ENCODE assay signal across 21 mouse cellular contexts in genomic region chr2:179623643-179624473, GRCm38 (mm10).
DNase-seq lines count a peak whose midpoint lies in the region; ATAC-seq lines count a peak whose summit lies in the region.
"Had no signal": no experiment of that assay in that cellular context is flagged by ENCODE, and none has a peak within 500 bp of the region (broad histone marks: within the 10 kb centered on the region; RNA-seq: fewer than 3 reads in every experiment).

No protein-coding gene starts in this region.

- 48% methylated on average over 17 of the region's 17 CpGs for WGBS in hindbrain, embryonic 14.5 days
- 74% methylated on average over 17 of the region's 17 CpGs for WGBS in hindbrain, embryonic 11.5 days
- WGBS in midbrain, embryonic 15.5 days = 62% methylated on average over 17 of the region's 17 CpGs
- 85% methylated on average over 17 of the region's 17 CpGs for WGBS in midbrain, embryonic 10.5 days
- 62% methylated on average over 17 of the region's 17 CpGs for WGBS in midbrain, embryonic 16.5 days
- WGBS in intestine, embryonic 15.5 days = 68% methylated on average over 17 of the region's 17 CpGs

- no peak overlapping the region for H3K4me3 ChIP-seq in hindbrain, embryonic 14.5 days (replicated peaks; ENCODE audit: low read length)
- no peak overlapping the region for H3K4me3 ChIP-seq in hindbrain, embryonic 11.5 days (ENCODE audit: low read depth, low read length)
- no peak overlapping the region for H3K4me3 ChIP-seq in midbrain, embryonic 15.5 days
- H3K4me3 ChIP-seq in midbrain, embryonic 10.5 days = no peak overlapping the region
- H3K4me3 ChIP-seq in midbrain, embryonic 16.5 days (ENCODE audit: low read depth, low read length) = no peak overlapping the region
- H3K4me3 ChIP-seq in intestine, embryonic 15.5 days (replicated peaks) = no peak overlapping the region
- H3K4me3 ChIP-seq: heart, adult 2 months; heart, embryonic 13.5 days; limb, embryonic 15.5 days had no signal

- H3K9me3 ChIP-seq in hindbrain, embryonic 14.5 days (ENCODE audit: control insufficient read depth, low read length) = no peaks in the 10 kb centered on the region
- no peaks in the 10 kb centered on the region for H3K9me3 ChIP-seq in hindbrain, embryonic 11.5 days (ENCODE audit: control insufficient read depth, low read length)
- no peaks in the 10 kb centered on the region for H3K9me3 ChIP-seq in midbrain, embryonic 15.5 days
- no peaks in the 10 kb centered on the region for H3K9me3 ChIP-seq in midbrain, embryonic 10.5 days (replicated peaks)
- H3K9me3 ChIP-seq in midbrain, embryonic 16.5 days (replicated peaks; ENCODE audit: control insufficient read depth, low read length, poor library complexity, severe bottlenecking) = no peaks in the 10 kb centered on the region
- H3K9me3 ChIP-seq in intestine, embryonic 15.5 days = no peaks in the 10 kb centered on the region
- H3K9me3 ChIP-seq: heart, embryonic 13.5 days; limb, embryonic 15.5 days had no signal

- H3K36me3 ChIP-seq in hindbrain, embryonic 14.5 days (replicated peaks; ENCODE audit: control insufficient read depth, insufficient read depth) = no peaks in the 10 kb centered on the region
- no peaks in the 10 kb centered on the region for H3K36me3 ChIP-seq in hindbrain, embryonic 11.5 days (ENCODE audit: control insufficient read depth, insufficient read depth, low read length)
- H3K36me3 ChIP-seq in midbrain, embryonic 15.5 days (replicated peaks) = no peaks in the 10 kb centered on the region
- no peaks in the 10 kb centered on the region for H3K36me3 ChIP-seq in midbrain, embryonic 10.5 days
- H3K36me3 ChIP-seq in midbrain, embryonic 16.5 days (ENCODE audit: control insufficient read depth, insufficient read depth, low read length) = no peaks in the 10 kb centered on the region
- no peaks in the 10 kb centered on the region for H3K36me3 ChIP-seq in intestine, embryonic 15.5 days
- H3K36me3 ChIP-seq: heart, embryonic 13.5 days; limb, embryonic 15.5 days had no signal

- H3K9ac ChIP-seq in hindbrain, embryonic 14.5 days = no peak overlapping the region
- H3K9ac ChIP-seq in hindbrain, embryonic 11.5 days (ENCODE audit: low read depth, low read length) = no peak overlapping the region
- H3K9ac ChIP-seq in midbrain, embryonic 15.5 days = no peak overlapping the region
- H3K9ac ChIP-seq in midbrain, embryonic 16.5 days (ENCODE audit: low read depth, low read length) = no peak overlapping the region
- H3K9ac ChIP-seq in intestine, embryonic 15.5 days = no peak overlapping the region
- H3K9ac ChIP-seq: heart, embryonic 13.5 days; limb, embryonic 15.5 days; liver, embryonic 14.5 days; lung, embryonic 14.5 days had no signal

- DNase-seq in hindbrain, embryonic 14.5 days (ENCODE audit: low spot score) = no peak
- DNase-seq in hindbrain, embryonic 11.5 days (ENCODE audit: low spot score) = no peak
- no peak for DNase-seq in midbrain, embryonic 10.5 days (ENCODE audit: low spot score)
- DNase-seq in right cerebral cortex, adult 18-20 months = no peak
- DNase-seq: adrenal gland, postnatal 36 days; cerebellum, adult 11 months; cerebellum, postnatal 10 days; gastrocnemius, postnatal 36 days; heart, adult 2 months; heart, postnatal 14 days; kidney, adult 18-20 months; kidney, postnatal 14 days; left cerebral cortex, postnatal 4 days; lung, embryonic 14.5 days; spleen, adult 18-20 months had no signal

- H3K27ac ChIP-seq in hindbrain, embryonic 14.5 days = no peak overlapping the region
- H3K27ac ChIP-seq in hindbrain, embryonic 11.5 days (ENCODE audit: low read depth, low read length) = no peak overlapping the region
- no peak overlapping the region for H3K27ac ChIP-seq in midbrain, embryonic 15.5 days
- H3K27ac ChIP-seq in midbrain, embryonic 10.5 days (replicated peaks) = no peak overlapping the region
- H3K27ac ChIP-seq in midbrain, embryonic 16.5 days (ENCODE audit: low read length) = no peak overlapping the region
- no peak overlapping the region for H3K27ac ChIP-seq in intestine, embryonic 15.5 days
- H3K27ac ChIP-seq: heart, adult 2 months; heart, embryonic 13.5 days; limb, embryonic 15.5 days; liver, embryonic 14.5 days had no signal

- peaks cover 10% of the 10 kb centered on the region for H3K4me1 ChIP-seq in hindbrain, embryonic 14.5 days (replicated peaks; ENCODE audit: control insufficient read depth, insufficient read depth, low read length)
- no peaks in the 10 kb centered on the region for H3K4me1 ChIP-seq in hindbrain, embryonic 11.5 days (replicated peaks; ENCODE audit: control insufficient read depth, insufficient read depth, low read length)
- H3K4me1 ChIP-seq in midbrain, embryonic 15.5 days = peaks cover 11% of the 10 kb centered on the region
- H3K4me1 ChIP-seq in midbrain, embryonic 10.5 days = peaks cover 7% of the 10 kb centered on the region; the same call in 1 of the 2 replicates
- peaks cover 2% of the 10 kb centered on the region; the same call in 1 of the 2 replicates for H3K4me1 ChIP-seq in midbrain, embryonic 16.5 days (ENCODE audit: control insufficient read depth, insufficient read depth, low read length)
- H3K4me1 ChIP-seq in intestine, embryonic 15.5 days (replicated peaks) = no peaks in the 10 kb centered on the region
- H3K4me1 ChIP-seq: heart, embryonic 13.5 days; limb, embryonic 15.5 days had no signal

- no peak overlapping the region for H3K4me2 ChIP-seq in hindbrain, embryonic 14.5 days (replicated peaks)
- no peak overlapping the region for H3K4me2 ChIP-seq in hindbrain, embryonic 11.5 days (replicated peaks; ENCODE audit: low read depth, low read length)
- no peak overlapping the region for H3K4me2 ChIP-seq in midbrain, embryonic 15.5 days
- no peak overlapping the region for H3K4me2 ChIP-seq in midbrain, embryonic 16.5 days (ENCODE audit: low read length)
- no peak overlapping the region for H3K4me2 ChIP-seq in intestine, embryonic 15.5 days (replicated peaks)
- H3K4me2 ChIP-seq: heart, embryonic 13.5 days; limb, embryonic 15.5 days; lung, embryonic 14.5 days had no signal

- no peaks in the 10 kb centered on the region for H3K27me3 ChIP-seq in hindbrain, embryonic 14.5 days (ENCODE audit: control insufficient read depth, insufficient read depth, low read length)
- no peaks in the 10 kb centered on the region for H3K27me3 ChIP-seq in hindbrain, embryonic 11.5 days (ENCODE audit: control insufficient read depth, insufficient read depth, low read length)
- no peaks in the 10 kb centered on the region for H3K27me3 ChIP-seq in midbrain, embryonic 15.5 days (replicated peaks)
- H3K27me3 ChIP-seq in midbrain, embryonic 10.5 days (ENCODE audit: low read depth, poor library complexity, severe bottlenecking) = no peaks in the 10 kb centered on the region
- H3K27me3 ChIP-seq in midbrain, embryonic 16.5 days (ENCODE audit: control insufficient read depth, insufficient read depth, low read depth, low read length) = no peaks in the 10 kb centered on the region
- H3K27me3 ChIP-seq in intestine, embryonic 15.5 days (replicated peaks) = no peaks in the 10 kb centered on the region
- H3K27me3 ChIP-seq: heart, embryonic 13.5 days; limb, embryonic 15.5 days had no signal

- peak; percentile 27; the same call in 1 of the 2 replicates for ATAC-seq in hindbrain, embryonic 14.5 days (ENCODE audit: low FRiP score)
- no peak for ATAC-seq in hindbrain, embryonic 11.5 days (ENCODE audit: low FRiP score)
- ATAC-seq in midbrain, embryonic 15.5 days (replicated peaks) = 0 out of 2 replicates have a peak, but pooled peaks have one; percentile 22
- peak; percentile 59; the same call in 1 of the 2 replicates for ATAC-seq in midbrain, embryonic 16.5 days
- ATAC-seq in intestine, embryonic 15.5 days = no peak

Comparison
In these comparisons a context has a peak if more than half of its experiments do, and no peak if none do; other contexts are left out.
1. ATAC-seq: peak in hindbrain, embryonic 14.5 days (single experiment), midbrain, embryonic 15.5 days (single experiment) and midbrain, embryonic 16.5 days (single experiment); none in hindbrain, embryonic 11.5 days (single experiment) and intestine, embryonic 15.5 days (single experiment).